Mouse (Mus musculus): ENCODE results near the gene Pla2g4e.

- no peak for TF ChIP-seq CTCF (IDR thresholded peaks at IDR 0.05; ENCODE audit: low read depth)
- TF ChIP-seq EP300 (IDR thresholded peaks at IDR 0.05; ENCODE audit: low read depth) = no peak
Observed at GRCm38 (mm10) chr2:120231642-120232041, 13.5 kb downstream of the Pla2g4e start.
